Mouse (Mus musculus): Measurements from ENCODE around the gene Pitpnc1. TPM values are rescaled to one million over a fixed set of nuclear protein-coding genes. Genes with fewer than 3 reads are reported as not detected.

Pitpnc1 gene
- total and polyA plus RNA-seq, 3 experiments = 2.4 to 5.4 (median 3.6) TPM

DNA sequence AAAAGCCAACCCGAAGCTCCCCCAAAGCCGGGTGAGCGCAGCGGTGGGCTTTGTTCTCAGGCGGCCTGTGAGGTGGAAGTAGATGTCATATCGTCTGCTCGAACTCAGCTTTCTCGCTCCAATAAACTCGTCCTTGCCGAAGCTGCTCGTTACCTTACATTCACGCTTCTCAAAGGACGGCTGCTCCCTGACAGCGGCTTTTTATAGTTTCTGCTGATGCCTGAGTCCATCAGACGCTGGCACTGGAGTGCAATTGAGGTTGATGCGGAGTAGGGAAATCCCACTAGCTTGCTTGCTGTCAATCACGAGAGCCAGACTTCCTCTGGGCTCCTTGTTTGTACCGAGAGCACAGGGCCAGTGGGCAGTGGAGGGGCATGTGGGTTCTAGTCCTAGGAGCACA is 147.3 kb downstream of the Pitpnc1 start:
- dilution Hi-C loops (cut with MboI; ENCODE audit: extremely low pct_ligation_motif_present, extremely low pct_unique_long_range_greater_than_20kb, low sequenced_read_pairs) = no loop called here
- in situ Hi-C loops (cut with MboI; ENCODE audit: low pct_ligation_motif_present, low pct_unique_long_range_greater_than_20kb, low sequenced_read_pairs) = no loop called here
- H3K27me3 ChIP-seq (replicated peaks) = no peaks in the 10 kb centered on the region

GRCm38 (mm10) chr11:107322226-107322625 is 148.3 kb downstream of the Pitpnc1 start:
- TF ChIP-seq SMC3 (IDR thresholded peaks at IDR 0.05; ENCODE audit: low read depth, low read length) (no peak), IRF4 (IDR thresholded peaks at IDR 0.05; ENCODE audit: low read depth, low read length) (no peak)
- H3K9ac ChIP-seq (ENCODE audit: insufficient read depth, low read depth) = no peak overlapping the region
- peaks cover 0 to 2% of the 10 kb centered on the region in 2 experiments for H3K36me3 ChIP-seq (replicated peaks in 1 of 2; ENCODE audit: control insufficient read depth in 1 of 2, insufficient read depth in 1 of 2, low read length in 1 of 2)

More for the DNA sequence above, 147.3 kb downstream of the Pitpnc1 start:
- Histone ChIP-seq H3K79me2 (replicated peaks; ENCODE audit: control insufficient read depth, extremely low read depth, insufficient read depth, poor library complexity, severe bottlenecking) (no peaks in the 10 kb centered on the region), H3K36me3 (replicated peaks in 1 of 2; ENCODE audit: control insufficient read depth in 1 of 2, insufficient read depth in 1 of 2, low read length in 1 of 2) (no peaks in the 10 kb centered on the region), H3K4me1 (ENCODE audit: control insufficient read depth in 1 of 2, insufficient read depth in 2 of 2) (peaks cover 0 to 4% of the 10 kb centered on the region in 2 experiments; a peak in 1 of 4 replicates), H3K27ac (ENCODE audit: insufficient read depth, low read depth) (no peak overlapping the region), H3K4me2 (ENCODE audit: insufficient read depth, low read depth, poor library complexity, severe bottlenecking) (no peak overlapping the region), H3K9ac (ENCODE audit: insufficient read depth, low read depth) (no peak overlapping the region), H3K9me3 (replicated peaks; ENCODE audit: low read length) (peaks cover 2% of the 10 kb centered on the region), H3K4me3 (replicated peaks in 1 of 3; ENCODE audit: low read depth in 2 of 3, low read length in 2 of 3, poor library complexity in 1 of 3) (no peak overlapping the region)
- DNase-seq (ENCODE audit: extremely low read depth) = no peak
- TF ChIP-seq MYC (IDR thresholded peaks at IDR 0.05; ENCODE audit: low read depth, low read length) = no peak
- TF ChIP-seq JUND (conservative IDR thresholded peaks at IDR 0.05; ENCODE audit: low read depth, low read length) = no peak
- TF ChIP-seq ZC3H11A (IDR thresholded peaks at IDR 0.05; ENCODE audit: low read depth, low read length) = no peak
- no peak for TF ChIP-seq NRF1 (IDR thresholded peaks at IDR 0.05; ENCODE audit: low read depth, low read length)
- TF ChIP-seq RCOR1 (conservative IDR thresholded peaks at IDR 0.05; ENCODE audit: low read depth, low read length) = no peak
- no peak for TF ChIP-seq TCF12 (IDR thresholded peaks at IDR 0.05; ENCODE audit: low read depth, low read length)
- TF ChIP-seq ZKSCAN1 (IDR thresholded peaks at IDR 0.05; ENCODE audit: borderline replicate concordance, low read depth, low read length) = no peak
- TF ChIP-seq SIN3A (IDR thresholded peaks at IDR 0.05; ENCODE audit: low read length) = no peak
- TF ChIP-seq TBP (conservative IDR thresholded peaks at IDR 0.05; ENCODE audit: low read depth, low read length) = no peak
- TF ChIP-seq IRF4 (IDR thresholded peaks at IDR 0.05; ENCODE audit: low read depth, low read length) = no peak
- no peak for TF ChIP-seq HCFC1 (IDR thresholded peaks at IDR 0.05; ENCODE audit: low read depth, low read length)
- no peak for TF ChIP-seq RAD21 (IDR thresholded peaks at IDR 0.05; ENCODE audit: low read depth, low read length)
- no peak for TF ChIP-seq GABPA (IDR thresholded peaks at IDR 0.05; ENCODE audit: insufficient replicate concordance, low read depth, low read length)
- TF ChIP-seq POLR2A (IDR thresholded peaks at IDR 0.05; ENCODE audit: low read depth, low read length) = no peak
- no peak for TF ChIP-seq SMC3 (IDR thresholded peaks at IDR 0.05; ENCODE audit: low read depth, low read length)
- no peak for TF ChIP-seq MAZ (IDR thresholded peaks at IDR 0.05; ENCODE audit: low read depth, low read length)
- no peak for TF ChIP-seq POLR2AphosphoS2 (IDR thresholded peaks at IDR 0.05; ENCODE audit: low read depth, low read length)
- TF ChIP-seq MEF2A (IDR thresholded peaks at IDR 0.05; ENCODE audit: borderline replicate concordance, low read depth, low read length) = no peak
- TF ChIP-seq EP300 (IDR thresholded peaks at IDR 0.05; ENCODE audit: low read length) = no peak
- no peak for TF ChIP-seq PAX5 (IDR thresholded peaks at IDR 0.05; ENCODE audit: low read length)

More at GRCm38 (mm10) chr11:107322226-107322625, 148.3 kb downstream of the Pitpnc1 start:
- dilution Hi-C loops (cut with MboI; ENCODE audit: extremely low pct_ligation_motif_present, extremely low pct_unique_long_range_greater_than_20kb, low sequenced_read_pairs) (no loop called here), in situ Hi-C loops (cut with MboI; ENCODE audit: low pct_ligation_motif_present, low pct_unique_long_range_greater_than_20kb, low sequenced_read_pairs) (no loop called here)
- Histone ChIP-seq H3K27ac (ENCODE audit: insufficient read depth, low read depth) (no peak overlapping the region), H3K4me2 (ENCODE audit: insufficient read depth, low read depth, poor library complexity, severe bottlenecking) (no peak overlapping the region), H3K79me2 (replicated peaks; ENCODE audit: control insufficient read depth, extremely low read depth, insufficient read depth, poor library complexity, severe bottlenecking) (no peaks in the 10 kb centered on the region), H3K27me3 (replicated peaks) (no peaks in the 10 kb centered on the region), H3K4me3 (replicated peaks in 1 of 3; ENCODE audit: low read depth in 2 of 3, low read length in 2 of 3, poor library complexity in 1 of 3) (no peak overlapping the region), H3K4me1 (ENCODE audit: control insufficient read depth in 1 of 2, insufficient read depth in 2 of 2) (peaks cover 0 to 12% of the 10 kb centered on the region in 2 experiments; a peak in 2 of 4 replicates), H3K9me3 (replicated peaks; ENCODE audit: low read length) (peaks cover 2% of the 10 kb centered on the region)
- DNase-seq (ENCODE audit: extremely low read depth) = no peak
